Mouse (Mus musculus) thymus, adult 2 months (tissue): ENCODE results near the gene Trpc4.

ENCODE experiments used
- CTCF ChIP-seq: fragments of 200-500 bp; IDR thresholded peaks from 2 replicates; pipeline ENCODE4 v1.5.1; 2012; ENCODE audit warnings: mild to moderate bottlenecking, control low read depth, low read length, moderate library complexity, borderline replicate concordance; ENCODE audit not compliant: control insufficient read depth, poor library complexity, insufficient read depth; ENCODE audit errors: extremely low read depth
- POLR2A ChIP-seq: fragments of 200-500 bp; IDR thresholded peaks from 2 replicates; pipeline ENCODE4 v1.6.1; 2012; ENCODE audit warnings: mild to moderate bottlenecking, low read length, control low read depth, moderate library complexity; ENCODE audit not compliant: control insufficient read depth, poor library complexity, insufficient read depth; ENCODE audit errors: extremely low read depth

DNA sequence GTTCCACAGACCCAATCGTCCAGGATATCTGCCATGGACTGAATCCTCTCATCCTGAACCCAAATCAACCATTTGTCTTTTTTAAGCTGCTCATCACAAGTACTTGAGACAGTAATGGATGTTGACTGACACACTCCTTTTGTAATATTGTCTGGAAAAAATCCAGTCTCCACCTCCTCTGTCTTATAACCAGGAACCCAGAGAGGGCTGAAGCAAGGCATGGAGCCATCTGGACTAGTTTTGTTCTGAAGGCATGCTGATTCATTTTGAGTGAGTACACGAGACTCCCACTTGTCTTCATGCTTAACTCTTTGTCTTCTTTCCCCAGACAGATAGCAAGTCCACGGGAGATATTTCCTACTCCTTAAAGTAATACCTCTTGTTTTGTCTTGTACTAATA lies 54.3 kb downstream of the Trpc4 start:
- TF ChIP-seq CTCF (no peak), POLR2A (no peak)
